Mouse (Mus musculus) gastrocnemius, postnatal 10 days (tissue): Measurements from ENCODE around the gene Ogfod2. TPM values are rescaled to one million over a fixed set of nuclear protein-coding genes. Genes with fewer than 3 reads are reported as not detected.
A peak's percentile ranks its signal among the peaks of the same experiment; 100 is the strongest.

ENCODE experiments used
- DNase-seq: peaks from one replicate; pipeline ENCODE4 v3.0.0; 2021; ENCODE audit warnings: mixed read lengths
- long read RNA-seq, 2 experiments: library from polyadenylated mRNA; stranded (forward); transcript quantifications; one replicate each; pipeline ENCODE4 v2.0.0; 2021
- total RNA-seq, 2 experiments: library from RNA; stranded (reverse); gene quantifications; 2 replicates each; pipeline ENCODE4 v1.2.3; 2021

Gene Ogfod2
- total RNA-seq: 1 to 10 TPM; 7.2 to 8.8 TPM
- long read RNA-seq, experiment 1, transcript Ogfod2-201 (7 exons, 1,596 nt): major isoform, 5 of 9 reads
- long read RNA-seq, experiment 1, partial matches to known transcripts: 2 of 9 reads
- long read RNA-seq, experiment 1, other reads (novel, unspliced or antisense): 1 of 9 reads
- long read RNA-seq, experiment 2, partial matches to known transcripts: 0 of 11 reads
- long read RNA-seq, experiment 2, other reads (novel, unspliced or antisense): 3 of 11 reads

- DNase-seq: peak; percentile 97
Observed at GRCm38 (mm10) chr5:124111742-124112497, at the start of gene Ogfod2. Gene Ogfod2, plus strand, starts transcription at chr5:124112297.

DNA sequence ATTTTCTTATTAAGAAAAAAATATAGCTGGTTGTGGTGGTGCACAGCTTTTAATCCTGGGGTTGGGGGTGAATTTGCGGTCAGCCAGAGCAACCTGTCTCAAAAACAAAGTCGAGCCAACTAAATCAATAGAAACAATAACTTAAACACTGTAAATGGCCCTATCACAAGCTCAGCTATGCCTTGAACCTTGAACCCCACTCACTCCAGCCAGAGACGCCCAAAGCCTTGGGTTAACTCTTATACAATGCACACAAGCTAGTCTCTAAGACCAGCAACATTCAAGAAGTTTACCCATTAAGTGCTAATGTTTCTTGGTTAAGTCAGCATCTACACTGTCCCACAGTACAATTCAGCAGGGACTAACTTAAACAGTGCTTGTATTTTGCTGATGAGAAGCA is 42.4 kb upstream of the Ogfod2 start:
- no peak for DNase-seq

- peak; percentile 27 for DNase-seq
Observed at GRCm38 (mm10) chr5:124073682-124074081, 38.4 kb upstream of the Ogfod2 start.

DNA sequence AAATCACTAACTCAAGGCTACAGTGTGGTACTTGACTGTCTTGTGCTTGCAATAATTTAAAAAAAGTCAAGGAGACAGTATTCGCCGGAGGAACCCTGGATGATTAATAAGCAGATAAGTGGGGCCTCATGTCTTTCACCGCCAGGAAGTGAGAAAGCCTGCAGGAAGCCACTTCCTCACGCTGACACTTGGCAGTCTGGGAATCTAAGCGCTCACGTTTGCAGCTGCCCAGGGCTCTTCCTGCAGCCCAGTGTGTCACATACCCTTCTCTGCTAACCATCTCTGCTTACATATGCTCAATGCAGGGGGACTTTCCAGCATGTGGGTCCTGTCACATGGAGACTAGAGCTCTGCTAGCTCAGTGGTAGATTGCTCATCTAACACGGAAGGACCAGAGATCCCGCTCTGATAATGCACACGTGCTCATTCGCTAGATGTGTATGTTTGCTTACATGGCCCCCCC is 37.2 kb upstream of the Ogfod2 start:
- no peak for DNase-seq

GRCm38 (mm10) chr5:124075716-124076115 is 36.4 kb upstream of the Ogfod2 start:
- DNase-seq: no peak

- DNase-seq: no peak
Observed at GRCm38 (mm10) chr5:124076559-124076958, 35.5 kb upstream of the Ogfod2 start.

GRCm38 (mm10) chr5:124077241-124077640 is 34.9 kb upstream of the Ogfod2 start:
- DNase-seq: no peak

DNA sequence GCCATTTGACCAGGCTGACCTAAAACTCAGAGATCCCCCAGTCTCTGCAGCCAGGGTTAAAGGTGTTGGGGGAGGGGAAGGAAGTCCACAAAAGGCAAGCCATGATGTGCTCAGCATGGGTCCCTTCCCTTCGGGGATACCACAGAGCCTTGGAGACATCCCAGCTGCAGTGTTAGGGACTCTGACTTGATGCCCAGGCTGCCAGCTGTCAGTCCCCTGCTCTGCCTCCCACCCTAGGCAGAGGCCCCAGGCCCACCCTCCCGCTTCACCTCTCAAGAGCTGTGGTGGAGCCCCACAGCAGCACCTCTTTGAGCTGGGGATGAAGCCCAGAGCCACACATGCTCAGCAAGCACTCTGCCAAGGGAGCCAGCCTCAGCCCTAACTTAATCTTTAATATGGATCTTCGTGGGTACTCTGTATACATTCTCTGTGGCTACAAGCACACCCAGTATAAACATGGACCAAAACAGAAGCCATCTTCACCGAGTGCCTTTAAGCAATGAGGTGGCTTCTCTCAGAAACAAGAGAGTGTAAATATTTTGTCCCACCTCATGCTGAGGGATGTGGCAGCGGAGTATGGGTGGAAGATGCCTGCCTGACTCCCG is 34.1 kb upstream of the Ogfod2 start:
- DNase-seq: no peak

GRCm38 (mm10) chr5:124078794-124079416 is 33.2 kb upstream of the Ogfod2 start:
- DNase-seq: peak; percentile 16

DNA sequence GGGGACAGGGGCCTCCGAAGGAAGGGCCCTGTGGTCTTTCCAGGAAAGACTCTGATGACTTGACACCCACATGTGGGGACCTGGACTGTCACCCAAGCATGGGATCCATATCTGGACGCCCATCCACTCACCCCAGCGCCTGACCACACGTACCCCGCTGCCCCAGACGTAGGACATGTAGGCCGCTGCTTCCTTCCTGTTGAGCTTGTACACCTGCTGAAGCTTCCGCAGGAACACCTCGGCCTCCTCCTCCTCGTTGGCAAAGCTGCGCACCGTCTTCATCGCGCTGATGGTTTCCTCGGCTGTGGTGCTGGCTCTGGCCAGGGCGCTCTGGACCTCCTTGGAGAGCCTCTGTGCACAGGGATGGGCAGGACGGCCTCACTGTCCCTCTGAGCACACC is 32.2 kb upstream of the Ogfod2 start:
- DNase-seq: no peak

GRCm38 (mm10) chr5:124082447-124082846 is 29.6 kb upstream of the Ogfod2 start:
- DNase-seq: no peak

GRCm38 (mm10) chr5:124082941-124083688 is 29.0 kb upstream of the Ogfod2 start:
- no peak for DNase-seq

GRCm38 (mm10) chr5:124083850-124084587 is 28.1 kb upstream of the Ogfod2 start:
- peak; percentile 18 for DNase-seq

- peak; percentile 88 for DNase-seq
Observed at GRCm38 (mm10) chr5:124084588-124085173, 27.4 kb upstream of the Ogfod2 start.

DNA sequence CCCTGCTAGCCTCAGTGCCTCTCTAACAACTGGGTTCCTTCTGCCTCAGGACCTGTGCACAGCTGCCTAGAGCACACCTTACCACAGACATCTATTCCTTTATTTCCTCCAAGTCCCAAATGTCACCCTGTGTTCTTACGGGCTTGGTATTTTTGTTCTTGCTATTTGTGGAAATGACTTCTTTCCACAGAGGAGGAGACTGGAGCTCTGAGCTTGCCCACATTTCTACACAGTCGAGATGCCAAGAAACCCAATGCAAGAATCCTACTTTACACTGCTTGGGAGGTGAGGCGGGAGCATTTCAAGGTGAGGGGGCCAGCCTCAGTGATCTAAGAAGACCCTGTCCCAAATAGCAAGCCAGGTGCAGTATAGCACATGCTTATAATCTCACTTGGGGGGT is 26.6 kb upstream of the Ogfod2 start:
- DNase-seq: no peak

GRCm38 (mm10) chr5:124086876-124087275 is 25.2 kb upstream of the Ogfod2 start:
- no peak for DNase-seq

DNA sequence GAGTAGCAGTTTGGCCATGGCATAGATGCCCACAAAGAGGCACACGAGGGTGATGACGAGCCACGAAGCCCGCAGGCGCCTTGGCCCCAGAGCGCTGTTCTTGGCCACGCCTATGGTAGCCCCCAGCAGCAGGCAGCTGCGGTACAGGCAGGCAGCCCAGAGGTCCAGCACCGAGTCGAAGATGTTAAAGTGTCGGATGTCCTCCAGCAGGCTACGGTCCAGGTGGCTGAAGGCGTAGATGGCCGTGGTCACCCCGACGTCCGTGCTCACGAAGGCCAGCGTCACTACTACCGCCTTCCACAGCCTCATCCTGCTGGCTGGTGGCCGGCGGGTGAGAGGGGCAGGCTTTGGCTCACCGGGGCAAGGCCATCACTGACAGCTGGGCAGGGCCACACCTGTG is 22.2 kb upstream of the Ogfod2 start:
- DNase-seq: peak; percentile 54

- no peak for DNase-seq
Observed at GRCm38 (mm10) chr5:124091951-124092406, 20.1 kb upstream of the Ogfod2 start.

DNA sequence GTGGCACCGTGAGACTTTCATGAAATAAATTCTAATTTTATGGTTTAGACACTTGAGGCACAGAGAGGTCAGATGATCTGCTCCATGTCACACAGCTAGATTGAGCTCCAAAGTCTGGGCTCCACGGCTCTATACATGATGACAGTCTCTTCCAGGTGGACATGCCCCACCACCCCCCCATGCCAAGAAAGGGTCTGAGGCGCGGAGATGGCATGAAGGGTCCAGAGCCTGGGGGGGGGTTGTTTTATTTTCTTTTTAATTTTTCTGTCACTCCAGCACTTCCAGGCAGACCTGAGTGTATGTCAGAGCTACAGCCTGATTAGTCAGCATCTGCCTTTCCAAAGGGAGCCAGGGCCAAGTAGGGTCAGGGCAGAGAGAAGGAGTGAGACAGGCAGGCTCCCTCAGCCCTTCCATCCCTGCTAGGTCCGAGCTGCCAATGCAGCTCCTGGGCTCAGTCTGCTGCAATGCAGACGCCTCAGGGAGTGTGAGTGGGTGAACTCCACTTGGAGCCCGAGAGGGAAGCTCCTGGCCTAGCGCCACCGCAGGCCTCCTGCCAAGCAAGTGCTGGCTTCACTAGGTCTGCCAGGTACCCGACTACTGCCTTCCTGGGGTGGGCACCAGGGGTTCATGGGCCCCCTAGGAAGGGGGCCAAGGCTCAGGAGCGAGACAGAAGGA is 18.8 kb upstream of the Ogfod2 start:
- peak; percentile 62 for DNase-seq
